8 mouse cellular contexts compared by ENCODE assay signal in the genomic region with DNA sequence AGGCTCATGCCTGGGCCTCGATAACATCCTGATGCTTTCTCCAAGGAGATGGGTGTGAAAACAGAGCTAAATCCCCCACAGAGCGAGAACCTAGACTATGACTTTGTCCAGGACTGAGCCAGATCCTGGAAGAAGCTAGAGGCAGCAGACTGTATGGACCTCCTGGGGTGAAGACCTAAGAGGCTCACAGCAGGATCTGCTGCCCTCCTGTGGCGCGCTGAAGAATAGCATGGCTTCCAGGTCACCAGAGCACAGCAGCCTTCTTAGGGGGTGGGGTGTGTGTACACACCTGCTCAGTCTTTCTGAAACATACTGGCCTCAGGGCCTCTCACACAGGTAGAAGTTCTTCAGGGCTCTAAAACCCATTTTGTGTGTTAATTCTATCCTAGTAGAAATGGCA. TPM values are rescaled to one million over a fixed set of nuclear protein-coding genes. Genes with fewer than 3 reads are reported as not detected.
DNase-seq lines count a peak whose midpoint lies in the region; ATAC-seq and TF ChIP-seq lines count a peak whose summit lies in the region.

No protein-coding gene starts in this region.

- H3K4me2 ChIP-seq in embryonic facial prominence, embryonic 11.5 days (ENCODE audit: low read depth, low read length) = no peak overlapping the region
- H3K4me2 ChIP-seq in kidney, embryonic 15.5 days = no peak overlapping the region
- H3K4me2 ChIP-seq in liver, embryonic 12.5 days = no peak overlapping the region
- no peak overlapping the region for H3K4me2 ChIP-seq in stomach, postnatal 0 days (replicated peaks; ENCODE audit: low read depth)

- no peaks in the 10 kb centered on the region for H3K79me3 ChIP-seq in C2C12 (ENCODE audit: low read depth)

- WGBS in embryonic facial prominence, embryonic 11.5 days = 18% methylated on average over 4 of the region's 4 CpGs
- WGBS in kidney, embryonic 15.5 days = 21% methylated on average over 4 of the region's 4 CpGs
- WGBS in liver, embryonic 12.5 days (ENCODE audit: insufficient replicate concordance) = 15% methylated on average over 4 of the region's 4 CpGs
- WGBS in stomach, postnatal 0 days = 18% methylated on average over 4 of the region's 4 CpGs

- no peaks in the 10 kb centered on the region for H3K4me1 ChIP-seq in embryonic facial prominence, embryonic 11.5 days (ENCODE audit: control insufficient read depth, insufficient read depth, low read length)
- 0 out of 2 replicates have a peak, but pooled peaks cover 3% of the 10 kb centered on the region for H3K4me1 ChIP-seq in kidney, embryonic 15.5 days
- peaks cover 15% of the 10 kb centered on the region for H3K4me1 ChIP-seq in liver, embryonic 12.5 days
- H3K4me1 ChIP-seq in stomach, postnatal 0 days (replicated peaks; ENCODE audit: control insufficient read depth, insufficient read depth) = no peaks in the 10 kb centered on the region

- no peaks in the 10 kb centered on the region for H3K79me2 ChIP-seq in C2C12 (ENCODE audit: control insufficient read depth, insufficient read depth)

- no peak overlapping the region for H3K27ac ChIP-seq in embryonic facial prominence, embryonic 11.5 days (replicated peaks; ENCODE audit: low read depth, low read length)
- H3K27ac ChIP-seq in kidney, embryonic 15.5 days = no peak overlapping the region
- no peak overlapping the region for H3K27ac ChIP-seq in liver, embryonic 12.5 days
- H3K27ac ChIP-seq in stomach, postnatal 0 days (replicated peaks) = no peak overlapping the region

- no peak overlapping the region for H3K9ac ChIP-seq in embryonic facial prominence, embryonic 11.5 days (replicated peaks; ENCODE audit: low read length)
- H3K9ac ChIP-seq in kidney, embryonic 15.5 days = no peak overlapping the region
- H3K9ac ChIP-seq in liver, embryonic 12.5 days = no peak overlapping the region
- H3K9ac ChIP-seq in stomach, postnatal 0 days (ENCODE audit: low read length) = no peak overlapping the region

- H3K27me3 ChIP-seq in C2C12 (ENCODE audit: control insufficient read depth, insufficient read depth, insufficient read length) = peaks cover 14% of the 10 kb centered on the region
- no peaks in the 10 kb centered on the region for H3K27me3 ChIP-seq in embryonic facial prominence, embryonic 11.5 days (ENCODE audit: control insufficient read depth, insufficient read depth, low read length)
- H3K27me3 ChIP-seq in kidney, embryonic 15.5 days = no peaks in the 10 kb centered on the region
- no peaks in the 10 kb centered on the region for H3K27me3 ChIP-seq in liver, embryonic 12.5 days (replicated peaks)
- no peaks in the 10 kb centered on the region for H3K27me3 ChIP-seq in stomach, postnatal 0 days (ENCODE audit: control insufficient read depth, insufficient read depth, low read length)

- H3ac ChIP-seq in C2C12 (ENCODE audit: control insufficient read depth, insufficient read length, low read depth) = no peak overlapping the region

- ATAC-seq in embryonic facial prominence, embryonic 11.5 days (replicated peaks; ENCODE audit: insufficient number of reproducible peaks, low FRiP score, low TSS enrichment, low read depth) = peak; percentile 65; the same call in 1 of the 2 replicates
- ATAC-seq in kidney, embryonic 15.5 days (replicated peaks; ENCODE audit: low FRiP score) = peak; percentile 81
- ATAC-seq in liver, embryonic 12.5 days = peak; percentile 71
- peak; percentile 91 for ATAC-seq in stomach, postnatal 0 days (ENCODE audit: low FRiP score, low TSS enrichment)

- DNase-seq in adrenal gland, postnatal 14 days = peak; percentile 82
- DNase-seq in embryonic facial prominence, embryonic 11.5 days (ENCODE audit: low spot score) = peak; percentile 80
- DNase-seq in heart, adult 9 months (ENCODE audit: low spot score in 2 of 2) = peak; percentile 66 to 67
- DNase-seq in neural tube, embryonic 10.5 days (ENCODE audit: extremely low spot score, low spot score) = peak; percentile 63
- peak; percentile 77 for DNase-seq in stomach, postnatal 0 days (ENCODE audit: low spot score)

- H3K36me3 ChIP-seq in C2C12 (ENCODE audit: control insufficient read depth, insufficient read depth) = no peaks in the 10 kb centered on the region
- no peaks in the 10 kb centered on the region for H3K36me3 ChIP-seq in embryonic facial prominence, embryonic 11.5 days (replicated peaks; ENCODE audit: control insufficient read depth, insufficient read depth, low read depth, low read length)
- no peaks in the 10 kb centered on the region for H3K36me3 ChIP-seq in kidney, embryonic 15.5 days
- no peaks in the 10 kb centered on the region for H3K36me3 ChIP-seq in liver, embryonic 12.5 days
- H3K36me3 ChIP-seq in stomach, postnatal 0 days (ENCODE audit: control insufficient read depth, insufficient read depth, low read length) = no peaks in the 10 kb centered on the region

- TF ChIP-seq EP300 in stomach, postnatal 0 days (optimal IDR thresholded peaks at IDR 0.05) = no peak

- H3K4me3 ChIP-seq in C2C12 (ENCODE audit: insufficient read depth, poor library complexity, severe bottlenecking) = no peak overlapping the region
- H3K4me3 ChIP-seq in embryonic facial prominence, embryonic 11.5 days (ENCODE audit: low read depth, low read length) = no peak overlapping the region
- H3K4me3 ChIP-seq in kidney, embryonic 15.5 days (replicated peaks) = no peak overlapping the region
- no peak overlapping the region for H3K4me3 ChIP-seq in liver, embryonic 12.5 days
- H3K4me3 ChIP-seq in stomach, postnatal 0 days (ENCODE audit: low read depth, low read length) = no peak overlapping the region

- TF ChIP-seq CTCF in C2C12 (IDR thresholded peaks at IDR 0.05; ENCODE audit: control insufficient read depth, insufficient read depth, insufficient read length) = peak; percentile 93
- TF ChIP-seq CTCF in stomach, postnatal 0 days (IDR thresholded peaks at IDR 0.05; ENCODE audit: low read depth) = peak; percentile 97

- no peaks in the 10 kb centered on the region for H3K9me3 ChIP-seq in embryonic facial prominence, embryonic 11.5 days (replicated peaks; ENCODE audit: control insufficient read depth, low read length)
- H3K9me3 ChIP-seq in kidney, embryonic 15.5 days (replicated peaks) = 0 out of 2 replicates have a peak, but pooled peaks cover 5% of the 10 kb centered on the region
- no peaks in the 10 kb centered on the region for H3K9me3 ChIP-seq in liver, embryonic 12.5 days (replicated peaks)
- H3K9me3 ChIP-seq in stomach, postnatal 0 days (ENCODE audit: control insufficient read depth, low read length) = no peaks in the 10 kb centered on the region

TF ChIP-seq in C2C12, 6 proteins besides CTCF, POLR2A, EP300 and RAD21:
- TF ChIP-seq CEBPB (IDR thresholded peaks at IDR 0.05; ENCODE audit: low read depth) = no peak
- no peak for TF ChIP-seq USF1 (IDR thresholded peaks at IDR 0.05; ENCODE audit: low read depth)
- no peak for TF ChIP-seq FOSL1 (IDR thresholded peaks at IDR 0.05; ENCODE audit: insufficient read depth, low read length, poor library complexity, severe bottlenecking)
- TF ChIP-seq MYOG (IDR thresholded peaks at IDR 0.05; ENCODE audit: control insufficient read depth, extremely low read depth, insufficient read length) = no peak
- no peak for TF ChIP-seq MYOD1 (IDR thresholded peaks at IDR 0.05; ENCODE audit: control insufficient read depth, insufficient read length, low read depth)
- no peak for TF ChIP-seq MAX (IDR thresholded peaks at IDR 0.05)

RNA-seq across cellular contexts. Expression of a gene that starts 15.6 kb away (rescaled TPM):
- polyA plus RNA-seq in C2C12 (2012; fragmentation: generic; extraction: Trizol) = 0.21 TPM
- 830 and 1,043 TPM in 2 replicates for total RNA-seq in adrenal gland, postnatal 14 days (2021)
- 2.7 and 4.3 TPM in 2 replicates for polyA plus RNA-seq in embryonic facial prominence, embryonic 11.5 days (2014; fragmentation: Nextera tagmentation; extraction: Ambion mirVana)
- 18.4 and 18.6 TPM in 2 replicates for polyA plus RNA-seq in kidney, embryonic 15.5 days (2015; fragmentation: Nextera tagmentation; extraction: Ambion mirVana)
- 5.0 and 7.8 TPM in 2 replicates for polyA plus RNA-seq in liver, embryonic 12.5 days (2016; fragmentation: Nextera tagmentation; extraction: Ambion mirVana)
- polyA plus RNA-seq in stomach, postnatal 0 days (2015; fragmentation: Nextera tagmentation; extraction: Ambion mirVana) = 25.6 and 29.8 TPM in 2 replicates

RNA-seq across cellular contexts. Expression of a gene that starts 48.2 kb away (rescaled TPM):
- 3.1 TPM for polyA plus RNA-seq in C2C12 (2012; fragmentation: generic; extraction: Trizol)
- total RNA-seq in adrenal gland, postnatal 14 days (2021) = 26.6 and 30.4 TPM in 2 replicates
- polyA plus RNA-seq in embryonic facial prominence, embryonic 11.5 days (2014; fragmentation: Nextera tagmentation; extraction: Ambion mirVana) = 5.2 and 6.2 TPM in 2 replicates
- polyA plus RNA-seq in kidney, embryonic 15.5 days (2015; fragmentation: Nextera tagmentation; extraction: Ambion mirVana) = 18.4 and 18.7 TPM in 2 replicates
- 20.9 and 21.3 TPM in 2 replicates for polyA plus RNA-seq in liver, embryonic 12.5 days (2016; fragmentation: Nextera tagmentation; extraction: Ambion mirVana)
- 14.3 and 15.2 TPM in 2 replicates for polyA plus RNA-seq in stomach, postnatal 0 days (2015; fragmentation: Nextera tagmentation; extraction: Ambion mirVana)
